Mouse (Mus musculus) kidney, postnatal 10 days (tissue): ENCODE measurements around the gene Ctnna3.
A peak's percentile ranks its signal among the peaks of the same experiment; 100 is the strongest.
"Not testable (repeated sequence)": the region's sequence is repeated elsewhere in the genome, so short reads cannot be mapped to it uniquely, and the experiment has no call there.

Source experiments
- DNase-seq: peaks from one replicate; pipeline ENCODE4 v3.0.0; 2021; ENCODE audit warnings: mixed read lengths

The Ctnna3 gene

GRCm38 (mm10) chr10:63429785-63430305 is at the start of gene Ctnna3:
Ctnna3 (plus strand) TSS chr10:63430098.
- DNase-seq: peak; percentile 92

DNA sequence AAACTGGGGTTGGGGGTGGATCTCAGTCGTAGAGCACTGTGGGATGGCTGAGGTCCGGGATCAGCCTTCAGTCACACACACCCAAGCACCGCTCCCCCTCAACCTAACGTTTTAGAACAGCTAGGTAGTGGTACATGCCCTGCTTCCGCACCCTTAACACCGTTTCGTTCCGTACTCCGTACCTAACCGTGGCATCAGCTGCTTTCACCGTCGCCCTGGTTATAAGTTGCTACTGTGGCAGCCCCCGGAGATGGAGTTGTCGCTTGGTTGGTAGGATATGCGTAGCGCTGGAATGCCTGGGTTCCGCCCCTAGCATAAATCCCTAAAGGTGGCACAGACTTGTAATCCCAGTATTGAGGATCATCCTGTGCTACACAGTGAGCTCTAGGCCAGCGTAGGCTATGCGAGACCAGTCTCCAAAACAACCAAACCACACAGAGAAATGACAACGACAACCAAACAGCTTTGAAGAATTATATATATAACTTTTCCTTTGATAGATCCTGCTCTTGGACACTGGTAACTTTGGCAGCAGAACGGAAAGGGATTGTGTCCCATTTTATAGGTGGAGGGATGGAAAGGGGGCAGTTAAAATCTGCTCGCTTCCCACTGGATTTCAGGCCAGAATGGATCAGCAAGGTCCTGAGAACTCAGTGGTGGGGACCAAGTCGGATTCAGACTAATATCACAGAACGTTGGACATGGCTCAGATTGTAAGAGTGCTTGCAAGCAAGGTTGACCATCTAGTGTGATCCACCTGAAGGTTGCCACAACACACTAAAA is 48.2 kb upstream of the Ctnna3 start, which contains the start of gene Sirt1:
Gene Sirt1, minus strand, starts transcription at position 207 of the 783 bp plus-strand sequence.
- DNase-seq: no peak

- peak; percentile 89 for DNase-seq
Measured at GRCm38 (mm10) chr10:63382372-63383279, 47.3 kb upstream of the Ctnna3 start, which contains the start of gene Dnajc12. Dnajc12 (plus strand) TSS chr10:63382443.

DNA sequence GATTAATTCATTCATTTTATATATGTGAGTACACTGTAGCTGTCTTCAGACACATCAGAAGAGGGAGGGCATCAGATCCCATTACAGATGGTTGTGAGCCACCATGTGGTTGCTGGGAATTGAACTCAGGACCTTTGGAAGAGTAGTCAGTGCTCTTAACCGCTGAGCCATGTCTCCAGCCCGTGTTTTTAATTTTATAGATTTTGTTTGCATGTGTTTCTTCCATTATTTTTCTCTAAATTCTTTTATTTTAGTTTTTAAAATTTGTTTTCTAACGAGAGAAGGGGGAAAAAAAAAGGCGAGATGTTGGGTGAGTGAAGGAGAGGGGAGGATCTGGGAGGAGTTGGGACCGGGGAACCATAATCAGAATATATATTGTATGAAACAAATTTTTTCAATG is 44.0 kb upstream of the Ctnna3 start:
- DNase-seq: not testable (repeated sequence)

DNA sequence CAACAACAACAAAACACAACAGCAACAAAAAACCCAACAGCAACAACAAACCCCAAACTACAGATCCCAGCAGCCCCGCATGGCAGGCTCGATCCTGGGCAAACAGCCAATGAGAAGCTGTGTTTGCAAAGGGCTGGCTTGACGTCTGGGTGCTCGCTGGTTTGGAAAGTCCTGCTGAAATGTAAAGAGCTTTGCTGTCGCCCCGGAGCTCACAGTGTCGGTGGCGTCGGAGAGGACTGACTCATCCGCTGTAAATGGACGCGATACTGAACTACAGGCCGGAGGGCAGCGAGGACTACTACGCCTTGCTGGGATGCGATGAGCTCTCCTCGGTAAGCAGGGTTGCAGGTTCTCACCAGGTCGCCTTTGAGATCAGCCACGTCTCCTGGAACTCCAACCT is 43.5 kb upstream of the Ctnna3 start:
- peak; percentile 91 for DNase-seq

DNA sequence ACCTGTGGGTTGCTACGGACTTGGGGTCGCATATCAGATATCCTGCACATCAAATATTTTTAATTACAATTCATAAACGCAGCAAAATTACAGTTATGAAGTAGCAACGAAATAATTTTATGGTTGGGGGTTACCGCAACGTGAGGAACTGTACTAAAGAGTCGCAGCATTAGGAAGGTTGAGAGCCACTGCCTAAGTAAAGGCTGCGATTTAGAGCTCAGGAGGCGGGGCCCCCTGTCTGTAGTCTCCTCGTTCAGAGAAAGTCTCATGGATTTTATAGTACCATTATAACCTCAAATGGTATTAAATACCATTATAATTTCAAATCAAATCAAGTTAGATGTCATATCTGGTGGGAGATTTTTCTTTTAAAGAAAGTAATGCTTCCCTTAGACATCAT is 42.9 kb upstream of the Ctnna3 start:
- DNase-seq: no peak

DNA sequence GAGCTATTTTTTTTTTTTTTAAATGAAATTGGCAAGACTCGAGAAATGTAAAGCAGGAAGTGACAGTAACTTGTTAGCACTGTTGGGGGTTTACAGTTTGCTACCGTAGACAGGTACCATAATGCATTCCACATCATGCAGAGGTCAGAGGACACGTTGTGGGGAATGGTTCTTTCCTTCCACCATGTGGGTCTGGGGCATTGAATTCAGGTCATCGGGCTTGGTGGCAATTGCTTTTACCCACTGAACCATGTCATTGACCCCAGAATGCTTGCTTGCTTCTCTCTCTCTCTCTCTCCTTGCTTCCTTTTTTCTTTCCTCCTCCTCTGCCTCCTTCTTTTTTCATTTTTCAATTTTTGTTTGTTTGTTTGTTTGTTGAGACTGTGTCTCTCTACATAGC is 41.0 kb upstream of the Ctnna3 start:
- peak; percentile 16 for DNase-seq

DNA sequence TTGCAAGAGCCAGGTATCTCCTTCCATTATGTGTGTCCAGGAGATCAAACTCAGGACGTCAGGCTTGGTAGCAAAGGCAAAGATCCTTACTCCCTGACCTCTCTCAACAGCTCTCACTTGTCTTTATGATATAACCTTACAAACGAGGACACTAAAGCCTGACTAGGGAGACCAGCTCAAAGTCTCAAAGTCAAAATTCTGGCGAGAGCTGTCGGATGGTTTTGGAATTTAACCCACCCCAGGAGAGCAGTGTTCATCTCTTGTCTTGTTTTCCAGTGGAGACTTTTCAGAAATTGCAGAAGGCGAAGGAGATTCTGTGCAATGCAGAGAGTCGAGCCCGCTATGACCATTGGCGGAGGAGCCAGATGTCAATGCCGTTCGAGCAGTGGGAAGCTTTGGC is 32.9 kb upstream of the Ctnna3 start:
- no peak for DNase-seq

GRCm38 (mm10) chr10:63402731-63403504 is 27.0 kb upstream of the Ctnna3 start:
- DNase-seq: peak; percentile 12

- peak; percentile 58 for DNase-seq
Measured at GRCm38 (mm10) chr10:63403636-63404035, 26.3 kb upstream of the Ctnna3 start.

- DNase-seq: no peak
Measured at GRCm38 (mm10) chr10:63410162-63410956, 19.5 kb upstream of the Ctnna3 start.

- DNase-seq: not testable (repeated sequence)
Measured at GRCm38 (mm10) chr10:63411674-63412073, 18.2 kb upstream of the Ctnna3 start.

- no peak for DNase-seq
Measured at GRCm38 (mm10) chr10:63412756-63413155, 17.1 kb upstream of the Ctnna3 start.

DNA sequence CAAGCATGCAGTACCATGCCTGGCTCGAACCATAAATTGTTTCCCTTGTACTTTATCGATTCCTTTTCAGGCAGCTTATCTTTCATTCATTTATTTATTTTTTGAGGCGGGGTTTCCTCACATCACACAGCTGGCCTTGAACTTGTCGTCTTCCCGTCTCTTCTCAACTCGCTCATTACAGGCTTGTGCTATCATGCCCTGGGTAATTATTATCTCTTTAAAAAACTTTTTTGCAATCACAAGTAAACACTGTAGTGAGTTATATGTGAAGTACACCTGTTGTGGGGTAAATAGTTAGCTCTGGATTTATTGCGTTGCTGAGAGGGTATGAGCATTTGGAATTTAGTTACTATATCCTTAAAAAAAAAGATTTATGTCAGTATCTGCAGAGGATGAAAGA is 14.6 kb upstream of the Ctnna3 start:
- DNase-seq: no peak

- no peak for DNase-seq
Measured at GRCm38 (mm10) chr10:63415850-63416249, 14.0 kb upstream of the Ctnna3 start.

DNA sequence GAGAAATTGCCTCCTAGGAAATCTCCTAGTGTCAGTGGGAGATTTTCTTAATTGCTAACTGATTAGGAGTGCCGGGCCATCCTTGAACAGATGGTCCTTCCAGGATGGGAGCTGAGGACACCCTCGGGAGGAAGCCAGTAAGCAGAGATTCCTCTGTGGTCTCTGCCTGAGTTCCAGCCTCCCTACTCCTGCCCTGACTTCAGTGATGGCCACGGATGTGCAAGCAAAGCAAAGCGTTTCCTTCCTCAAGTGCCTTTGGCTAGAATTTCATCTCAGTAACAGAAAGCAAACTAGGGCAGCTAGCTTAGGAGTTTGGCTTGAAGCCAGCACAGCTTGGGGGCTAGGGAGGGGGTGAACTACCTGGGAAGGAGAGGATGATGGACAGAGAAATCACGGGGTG is 12.8 kb upstream of the Ctnna3 start:
- no peak for DNase-seq

DNA sequence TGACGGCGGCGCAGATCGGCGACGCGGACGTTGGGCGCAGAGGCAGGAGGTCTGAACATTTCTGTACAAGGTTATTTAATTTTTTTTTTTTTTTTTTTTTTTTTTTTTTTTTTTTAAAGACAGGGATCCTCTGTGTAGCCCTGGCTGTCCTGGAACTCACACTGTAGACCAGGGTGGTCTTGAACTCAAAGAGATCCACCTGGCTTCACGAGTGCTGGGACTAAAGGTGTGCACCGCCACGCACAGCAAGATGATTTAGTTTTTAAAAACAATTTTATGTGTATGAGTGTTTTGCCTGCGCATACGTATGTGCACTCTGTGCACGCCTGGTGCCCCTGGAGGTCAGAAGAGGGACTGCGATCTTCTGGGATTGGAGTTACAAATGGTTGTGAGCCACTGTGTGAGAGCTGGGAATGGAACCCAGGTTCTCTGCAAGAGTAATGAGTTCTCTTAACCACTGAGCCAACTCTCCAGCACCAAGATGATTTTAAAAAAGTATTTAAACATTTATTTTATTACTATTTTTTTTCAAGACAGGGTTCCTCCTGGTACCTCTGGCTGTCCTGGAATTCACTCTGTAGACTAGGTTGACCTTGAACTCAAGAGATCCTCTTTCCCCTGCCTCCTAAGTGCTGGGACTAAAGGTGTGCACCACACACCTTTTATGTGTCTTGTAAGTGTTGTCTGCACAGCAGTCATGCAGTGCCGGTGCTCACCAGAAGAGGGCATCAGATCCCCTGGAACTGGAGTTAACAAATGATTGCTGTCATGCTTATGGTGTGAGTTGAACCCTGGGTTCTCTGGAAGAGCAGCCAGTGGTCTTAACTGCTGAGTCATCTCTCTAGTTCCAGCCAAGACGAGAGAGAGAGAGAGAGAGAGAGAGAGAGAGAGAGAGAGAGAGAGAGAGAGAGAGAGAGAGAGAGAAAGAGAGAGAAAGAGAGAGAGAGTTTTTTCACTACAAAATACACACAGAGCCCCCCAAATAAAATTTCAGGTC is 7.9 kb upstream of the Ctnna3 start, which contains the start of gene Gm7075:
Gene Gm7075, minus strand, starts transcription at position 51 of the 997 bp plus-strand sequence.
- peak; percentile 64 for DNase-seq

GRCm38 (mm10) chr10:63422736-63422992 is 7.2 kb upstream of the Ctnna3 start:
- no peak for DNase-seq

DNA sequence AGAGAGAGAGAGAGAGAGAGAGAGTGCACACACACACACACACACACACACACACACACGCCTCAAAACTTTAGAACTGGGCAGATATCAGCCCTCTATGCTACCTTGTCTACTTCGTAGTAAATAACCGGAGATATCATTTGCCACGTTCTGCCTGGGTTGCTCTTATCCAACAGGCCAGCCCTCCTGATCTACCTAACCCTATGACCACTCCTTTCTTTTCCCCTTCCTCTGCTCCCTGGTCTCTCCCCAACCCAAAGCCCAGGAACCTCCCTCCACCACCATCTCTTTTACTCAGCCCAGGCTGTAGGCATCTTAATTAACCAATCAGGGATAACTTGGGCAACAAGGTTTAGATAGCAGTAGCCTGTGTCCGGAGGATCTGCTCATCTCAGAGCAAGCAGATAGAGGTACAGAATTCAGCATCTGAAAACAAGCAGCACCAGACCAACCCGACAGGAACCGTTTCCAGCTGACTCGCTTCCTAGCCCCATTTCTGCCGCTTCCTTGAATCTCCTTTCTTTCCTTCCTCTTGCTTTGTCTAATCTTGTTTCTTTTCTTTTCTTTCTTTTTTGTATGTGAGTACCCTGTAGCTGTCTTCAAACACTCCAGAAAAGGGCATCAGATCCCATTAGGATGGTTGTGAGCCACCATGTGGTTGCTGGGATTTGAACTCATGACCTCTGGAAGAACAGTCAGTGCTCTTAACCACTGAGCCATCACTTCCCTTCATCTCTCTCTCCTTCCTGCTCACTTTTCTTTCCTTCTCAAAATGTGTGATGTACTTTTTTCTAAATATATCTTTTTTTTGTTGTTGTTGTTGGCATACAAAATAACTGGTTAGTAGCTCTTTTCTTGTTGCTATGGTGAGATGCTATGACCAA is 6.1 kb upstream of the Ctnna3 start:
- no peak for DNase-seq

DNA sequence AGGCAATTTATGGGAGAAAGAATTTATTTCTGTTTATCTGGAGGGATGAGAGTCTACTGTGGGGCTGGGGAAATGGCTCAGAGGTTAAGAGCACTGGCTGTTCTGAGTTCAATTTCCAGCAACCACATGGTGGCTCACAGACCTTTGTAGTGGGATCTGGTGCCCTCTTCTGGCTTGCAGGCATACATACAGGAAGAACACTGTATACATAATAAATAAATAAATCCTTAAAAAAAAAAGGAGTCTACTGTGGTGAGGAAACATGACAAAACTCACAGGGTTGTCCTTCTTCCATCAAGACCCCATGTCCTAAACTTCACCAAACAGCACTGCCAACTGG is 5.5 kb upstream of the Ctnna3 start:
- DNase-seq: peak; percentile 44
